Mouse (Mus musculus) midbrain, embryonic 16.5 days (tissue): ENCODE data around the gene Sf1. TPM values are rescaled to one million over a fixed set of nuclear protein-coding genes. Genes with fewer than 3 reads are reported as not detected.
A peak's percentile ranks its signal among the peaks of the same experiment; 100 is the strongest.

Experiments used
- ATAC-seq: fragments of 200-750 bp; cut with Nextera tagmentation; 2 replicates; pipeline ENCODE4 v1.8.0; 2017; ENCODE audit warnings: moderate TSS enrichment
- H3K27ac ChIP-seq: fragments of 300-500 bp; sonication (generic); 2 replicates; pipeline ENCODE4 v1.5.1; 2014; ENCODE audit warnings: mild to moderate bottlenecking, low read length, mixed read lengths
- H3K27me3 ChIP-seq: fragments of 300-500 bp; sonication (generic); 2 replicates; pipeline ENCODE4 v1.6.1; 2014; ENCODE audit warnings: low read depth, low read length, mixed read lengths; ENCODE audit not compliant: control insufficient read depth, insufficient read depth
- H3K36me3 ChIP-seq: fragments of 300-500 bp; sonication (generic); 2 replicates; pipeline ENCODE4 v1.6.1; 2014; ENCODE audit warnings: mild to moderate bottlenecking, low read length, moderate library complexity, mixed read lengths; ENCODE audit not compliant: control insufficient read depth, insufficient read depth
- H3K4me1 ChIP-seq: fragments of 300-500 bp; sonication (generic); 2 replicates; pipeline ENCODE4 v1.6.1; 2014; ENCODE audit warnings: mild to moderate bottlenecking, low read length, mixed read lengths; ENCODE audit not compliant: control insufficient read depth, insufficient read depth
- H3K4me2 ChIP-seq: fragments of 300-500 bp; sonication (generic); 2 replicates; pipeline ENCODE4 v1.6.1; 2014; ENCODE audit warnings: mild to moderate bottlenecking, low read length, mixed read lengths
- H3K4me3 ChIP-seq: fragments of 300-500 bp; sonication (generic); 2 replicates; pipeline ENCODE4 v1.5.1; 2014; ENCODE audit warnings: low read depth, mild to moderate bottlenecking, low read length, moderate library complexity, mixed read lengths
- H3K9ac ChIP-seq: fragments of 300-500 bp; sonication (generic); 2 replicates; pipeline ENCODE4 v1.6.1; 2014; ENCODE audit warnings: low read depth, low read length, mixed read lengths
- H3K9me3 ChIP-seq: fragments of 300-500 bp; sonication (generic); replicated peaks from 2 replicates; pipeline ENCODE4 v1.6.1; 2014; ENCODE audit warnings: mild to moderate bottlenecking, low read length, mixed read lengths; ENCODE audit not compliant: control insufficient read depth, poor library complexity, severe bottlenecking
- WGBS: fragments of 180-500 bp; shearing (Covaris S2); extraction: QIAGEN DNeasy Blood & Tissue Kit; methylation state at CpG from one replicate; pipeline ENCODE4 v1.1.7; 2014; 5-methylcytosine and 5-hydroxymethylcytosine counted together
- polyA plus RNA-seq: library from polyadenylated mRNA; unstranded; fragments of >200 nt; fragmentation: Nextera tagmentation; extraction: Ambion mirVana; gene quantifications from 2 replicates; pipeline ENCODE4 v1.2.1, GENCODE M21; 2015

The Sf1 gene
- polyA plus RNA-seq, 1 experiment from 2014 or later, result 95.9 TPM

GRCm38 (mm10) chr19:6364842-6365241 is 1.4 kb downstream of the Sf1 start:
- H3K4me2 ChIP-seq, result peak overlapping the region; percentile 87
- H3K4me3 ChIP-seq, result peak overlapping the region; percentile 100
- WGBS, result 5% methylated on average over 2 of the region's 2 CpGs
- H3K9me3 ChIP-seq, result no peaks in the 10 kb centered on the region
- peak overlapping the region; percentile 99; the same call in 1 of the 2 replicates for H3K27ac ChIP-seq
- H3K4me1 ChIP-seq, result peaks cover 27% of the 10 kb centered on the region
- H3K36me3 ChIP-seq, result peaks cover 26% of the 10 kb centered on the region
- no peak for ATAC-seq
- no peaks in the 10 kb centered on the region for H3K27me3 ChIP-seq
- peak overlapping the region; percentile 99 for H3K9ac ChIP-seq

DNA sequence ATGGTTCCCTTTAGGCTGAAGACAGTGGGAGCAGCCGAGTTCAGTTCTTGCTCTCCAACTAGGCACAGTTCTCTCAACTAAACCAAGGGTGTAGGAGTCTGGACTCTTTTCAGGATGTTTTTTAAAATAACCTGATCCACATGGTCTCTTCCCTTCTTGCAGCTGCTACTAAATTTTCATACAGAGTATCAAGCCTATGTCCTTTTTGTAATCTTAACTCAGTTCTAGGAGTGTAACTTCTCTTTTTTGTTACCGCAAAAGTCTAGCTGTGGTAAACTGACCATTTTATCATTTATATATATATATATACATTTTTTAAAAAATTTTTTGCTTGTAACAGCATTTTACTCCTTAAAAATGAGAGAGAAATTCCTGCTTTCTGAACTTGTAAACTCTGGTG is 6.7 kb downstream of the Sf1 start:
- WGBS, result 88% methylated on average over 2 of the region's 2 CpGs
- Histone ChIP-seq H3K9ac (no peak overlapping the region), H3K27ac (no peak overlapping the region), H3K4me3 (no peak overlapping the region), H3K27me3 (no peaks in the 10 kb centered on the region), H3K4me2 (no peak overlapping the region), H3K36me3 (peaks cover 67% of the 10 kb centered on the region), H3K9me3 (no peaks in the 10 kb centered on the region), H3K4me1 (peaks cover 14% of the 10 kb centered on the region)
- no peak for ATAC-seq

GRCm38 (mm10) chr19:6372433-6372832 is 8.9 kb downstream of the Sf1 start:
- Histone ChIP-seq H3K36me3 (peaks cover 70% of the 10 kb centered on the region), H3K9ac (no peak overlapping the region), H3K27ac (no peak overlapping the region), H3K4me1 (peaks cover 2% of the 10 kb centered on the region; the same call in 1 of the 2 replicates), H3K9me3 (no peaks in the 10 kb centered on the region), H3K4me2 (no peak overlapping the region), H3K27me3 (no peaks in the 10 kb centered on the region), H3K4me3 (no peak overlapping the region)
- WGBS, result 92% methylated on average over 3 of the region's 3 CpGs
- no peak for ATAC-seq

GRCm38 (mm10) chr19:6373539-6374400 is 10.3 kb downstream of the Sf1 start:
- no peak overlapping the region for H3K4me2 ChIP-seq
- H3K4me1 ChIP-seq, result no peaks in the 10 kb centered on the region
- peak; percentile 41 for ATAC-seq
- 57% methylated on average over 12 of the region's 12 CpGs for whole genome bisulfite sequencing
- no peak overlapping the region for H3K27ac ChIP-seq
- no peaks in the 10 kb centered on the region for H3K9me3 ChIP-seq
- no peaks in the 10 kb centered on the region for H3K27me3 ChIP-seq
- no peak overlapping the region for H3K9ac ChIP-seq
- no peak overlapping the region for H3K4me3 ChIP-seq
- H3K36me3 ChIP-seq, result peaks cover 72% of the 10 kb centered on the region

DNA sequence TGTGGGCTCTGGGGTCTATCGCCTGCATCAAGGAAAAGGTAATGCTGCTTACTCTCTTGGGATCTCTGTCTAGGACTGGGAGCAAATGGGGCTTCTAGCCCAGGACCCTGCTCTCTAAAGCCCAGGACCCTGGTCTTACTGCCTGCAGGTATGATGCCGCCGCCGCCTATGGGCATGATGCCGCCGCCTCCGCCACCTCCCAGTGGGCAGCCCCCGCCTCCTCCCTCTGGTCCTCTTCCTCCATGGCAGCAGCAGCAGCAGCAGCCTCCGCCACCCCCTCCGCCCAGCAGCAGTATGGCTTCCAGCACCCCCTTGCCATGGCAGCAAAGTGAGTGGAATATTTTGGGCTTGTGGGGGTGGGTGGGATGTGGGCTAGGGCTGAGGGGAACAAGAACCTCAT is 11.1 kb downstream of the Sf1 start:
- Histone ChIP-seq H3K4me1 (no peaks in the 10 kb centered on the region), H3K27ac (no peak overlapping the region), H3K36me3 (peaks cover 68% of the 10 kb centered on the region), H3K27me3 (no peaks in the 10 kb centered on the region), H3K9ac (no peak overlapping the region), H3K9me3 (no peaks in the 10 kb centered on the region), H3K4me3 (no peak overlapping the region), H3K4me2 (no peak overlapping the region)
- no peak for ATAC-seq
- WGBS, result 98% methylated on average over 10 of the region's 10 CpGs

GRCm38 (mm10) chr19:6375423-6376254 is 12.1 kb downstream of the Sf1 start:
- ATAC-seq, result 0 out of 2 replicates have a peak, but pooled peaks have one; percentile 6
- H3K4me2 ChIP-seq, result no peak overlapping the region

DNA sequence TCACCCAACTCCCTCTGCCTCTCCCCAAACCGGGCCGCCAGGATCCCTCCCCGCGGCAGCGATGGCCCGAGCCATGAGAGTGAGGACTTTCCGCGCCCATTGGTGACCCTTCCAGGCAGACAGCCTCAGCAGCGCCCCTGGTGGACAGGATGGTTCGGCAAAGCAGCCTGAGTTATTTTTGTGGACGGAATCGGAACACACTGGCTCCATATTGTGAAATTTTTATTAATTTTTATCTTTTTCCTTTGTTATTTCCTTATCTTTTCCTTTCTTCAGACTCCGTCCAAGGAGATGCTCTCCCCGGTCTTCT is 12.7 kb downstream of the Sf1 start:
- 64% methylated on average over 14 of the region's 14 CpGs for WGBS
- Histone ChIP-seq H3K4me2 (no peak overlapping the region), H3K27me3 (no peaks in the 10 kb centered on the region), H3K36me3 (peaks cover 59% of the 10 kb centered on the region), H3K27ac (no peak overlapping the region), H3K4me3 (no peak overlapping the region), H3K9me3 (no peaks in the 10 kb centered on the region), H3K4me1 (no peaks in the 10 kb centered on the region), H3K9ac (no peak overlapping the region)
- no peak for ATAC-seq

More at GRCm38 (mm10) chr19:6375423-6376254, 12.1 kb downstream of the Sf1 start:
- WGBS, result 93% methylated on average over 30 of the region's 42 CpGs
- Histone ChIP-seq H3K27ac (no peak overlapping the region), H3K4me1 (no peaks in the 10 kb centered on the region), H3K27me3 (no peaks in the 10 kb centered on the region), H3K4me3 (no peak overlapping the region), H3K9me3 (no peaks in the 10 kb centered on the region), H3K9ac (no peak overlapping the region), H3K36me3 (peaks cover 65% of the 10 kb centered on the region)

DNA sequence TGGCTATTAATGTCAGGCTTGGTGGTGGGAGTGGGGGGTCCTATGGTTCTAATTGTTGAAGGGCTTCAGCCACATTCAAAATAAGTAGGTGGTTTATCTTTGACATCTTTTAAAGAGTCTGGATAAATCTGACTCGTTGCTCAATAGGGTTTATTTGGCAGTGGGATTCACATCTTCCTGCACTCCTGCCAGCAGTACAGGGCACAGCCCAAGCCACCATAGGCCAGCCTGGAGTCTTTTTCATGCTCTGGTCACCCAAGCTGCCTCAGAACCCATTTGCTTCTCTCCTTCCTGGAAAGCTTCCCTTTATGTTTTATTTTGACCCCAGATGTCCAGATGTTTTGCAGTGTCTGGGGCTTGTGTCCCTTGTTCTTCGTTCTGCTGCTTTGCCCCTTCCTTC is 13.2 kb downstream of the Sf1 start:
- no peaks in the 10 kb centered on the region for H3K27me3 ChIP-seq
- no peak overlapping the region for H3K27ac ChIP-seq
- H3K9me3 ChIP-seq, result no peaks in the 10 kb centered on the region
- no peak overlapping the region for H3K4me2 ChIP-seq
- ATAC-seq, result no peak
- H3K4me1 ChIP-seq, result no peaks in the 10 kb centered on the region
- H3K4me3 ChIP-seq, result no peak overlapping the region
- peaks cover 56% of the 10 kb centered on the region for H3K36me3 ChIP-seq
- H3K9ac ChIP-seq, result no peak overlapping the region
- WGBS, result 82% methylated on average over 2 of the region's 2 CpGs
